ENCODE assay signal across 26 mouse cellular contexts in the genomic region with DNA sequence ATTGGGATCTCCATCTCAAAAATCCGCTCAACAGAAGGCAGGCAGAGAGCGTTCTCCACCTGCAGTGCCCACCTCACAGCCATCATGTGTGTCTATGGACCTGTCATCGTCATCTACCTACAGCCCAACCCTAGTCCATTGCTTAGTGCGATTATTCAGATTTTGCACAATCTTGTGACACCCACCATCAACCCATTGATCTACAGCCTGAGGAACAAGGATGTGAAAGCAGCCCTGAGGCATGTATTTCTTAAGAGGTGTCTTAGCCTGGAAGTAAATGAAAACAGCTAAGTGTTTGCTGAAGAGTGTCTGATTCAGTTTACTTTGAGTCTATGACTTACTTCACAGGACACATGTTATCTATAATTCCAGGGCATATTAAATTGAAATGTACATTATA. TPM values are rescaled to one million over a fixed set of nuclear protein-coding genes. Genes with fewer than 3 reads are reported as not detected.
"Had no signal": no experiment of that assay in that cellular context is flagged by ENCODE, and none has a peak within 500 bp of the region (broad histone marks: within the 10 kb centered on the region; RNA-seq: fewer than 3 reads in every experiment).

No protein-coding gene starts in this region.

- ATAC-seq: forebrain, embryonic 13.5 days; forebrain, embryonic 14.5 days; forebrain, embryonic 15.5 days; forebrain, embryonic 16.5 days; forebrain, postnatal 0 days had no signal

- DNase-seq: cerebellum, adult 2 months; cerebellum, adult 8-10 months; cerebellum, adult 9-10 months; cerebellum, adult 9-11 months; cerebellum, postnatal 10 days; cerebellum, postnatal 14 days; cerebellum, postnatal 25 days; embryo, embryonic 11 days; forebrain, postnatal 0 days; gastrocnemius, adult 2 months; gastrocnemius, postnatal 10 days; gastrocnemius, postnatal 14 days; gastrocnemius, postnatal 25 days; gastrocnemius, postnatal 36 days; heart, adult 11 months; heart, adult 18-20 months; heart, adult 2 months had no signal

RNA-seq across cellular contexts. Expression of a gene that starts 2.5 kb away (rescaled TPM):
- total RNA-seq: common myeloid progenitor, adult 5-6 weeks; forebrain, postnatal 0 days; gastrocnemius, adult 18-20 months; gastrocnemius, adult 2 months; gastrocnemius, adult 8-10 months; gastrocnemius, postnatal 10 days; gastrocnemius, postnatal 14 days; gastrocnemius, postnatal 25 days; gastrocnemius, postnatal 36 days; gastrocnemius, postnatal 4 days; heart, adult 18-20 months; heart, adult 2 months; heart, adult 8-10 months had no signal

RNA-seq across cellular contexts. Expression of a gene that starts 19.6 kb away (rescaled TPM):
- total RNA-seq: common myeloid progenitor, adult 5-6 weeks; forebrain, postnatal 0 days; gastrocnemius, adult 18-20 months; gastrocnemius, adult 2 months; gastrocnemius, adult 8-10 months; gastrocnemius, postnatal 10 days; gastrocnemius, postnatal 14 days; gastrocnemius, postnatal 25 days; gastrocnemius, postnatal 36 days; gastrocnemius, postnatal 4 days; heart, adult 18-20 months; heart, adult 2 months; heart, adult 8-10 months had no signal

RNA-seq across cellular contexts. Expression of a gene that starts 26.2 kb away (rescaled TPM):
- total RNA-seq: common myeloid progenitor, adult 5-6 weeks; forebrain, postnatal 0 days; gastrocnemius, adult 18-20 months; gastrocnemius, adult 2 months; gastrocnemius, adult 8-10 months; gastrocnemius, postnatal 10 days; gastrocnemius, postnatal 14 days; gastrocnemius, postnatal 25 days; gastrocnemius, postnatal 36 days; gastrocnemius, postnatal 4 days; heart, adult 18-20 months; heart, adult 2 months; heart, adult 8-10 months had no signal

RNA-seq across cellular contexts. Expression of a gene that starts 36.9 kb away (rescaled TPM):
- total RNA-seq: common myeloid progenitor, adult 5-6 weeks; forebrain, postnatal 0 days; gastrocnemius, adult 18-20 months; gastrocnemius, adult 2 months; gastrocnemius, adult 8-10 months; gastrocnemius, postnatal 10 days; gastrocnemius, postnatal 14 days; gastrocnemius, postnatal 25 days; gastrocnemius, postnatal 36 days; gastrocnemius, postnatal 4 days; heart, adult 18-20 months; heart, adult 2 months; heart, adult 8-10 months had no signal

RNA-seq across cellular contexts. Expression of a gene that starts 43.2 kb away (rescaled TPM):
- total RNA-seq: common myeloid progenitor, adult 5-6 weeks had no signal
